Mouse (Mus musculus) CD4-positive, CD25-positive, alpha-beta regulatory T cell, adult 4 months (primary cell): ENCODE results near the gene Mks1. TPM values are rescaled to one million over a fixed set of nuclear protein-coding genes. Genes with fewer than 3 reads are reported as not detected.

ENCODE experiments used
- ATAC-seq: one replicate; pipeline ENCODE4 v1.8.0; 2017
- polyA plus RNA-seq, 2 experiments: library from polyadenylated mRNA; unstranded; fragments of 100-300 nt; shearing (Covaris generic); gene quantifications; one replicate each; pipeline ENCODE4 v1.2.1; 2017

Mks1 gene
- polyA plus RNA-seq, 2 experiments from 2014 or later: 5.1 to 9.9 TPM

GRCm38 (mm10) chr11:87879826-87880225 is 26.8 kb downstream of the Mks1 start:
- ATAC-seq: no peak

GRCm38 (mm10) chr11:87881714-87882113 is 28.7 kb downstream of the Mks1 start:
- no peak for ATAC-seq

- no peak for ATAC-seq
Measured at GRCm38 (mm10) chr11:87883493-87883892, 30.5 kb downstream of the Mks1 start.

GRCm38 (mm10) chr11:87884856-87885255 is 31.8 kb downstream of the Mks1 start:
- ATAC-seq: no peak

GRCm38 (mm10) chr11:87892168-87892567 is 39.2 kb downstream of the Mks1 start, which contains the start of gene Olfr462:
Gene Olfr462, minus strand, starts transcription at chr11:87892268.
- no peak for ATAC-seq

- ATAC-seq: no peak
Measured at GRCm38 (mm10) chr11:87897287-87897686, 44.3 kb downstream of the Mks1 start, which contains the start of gene Olfr463. Gene Olfr463, minus strand, starts transcription at chr11:87897387.

- no peak for ATAC-seq
Measured at GRCm38 (mm10) chr11:87904331-87904730, 51.3 kb downstream of the Mks1 start.

Other genes starting within 250 kb of the Mks1 start
- under 1 TPM; 0.17 to 0.19 TPM for gene Hsf5, start 236.1 kb upstream of the Mks1 start, polyA plus RNA-seq
- 10 to 100 TPM; 24.9 to 25.4 TPM for gene Rnf43, start 190.5 kb upstream of the Mks1 start, polyA plus RNA-seq
- 100 to 1,000 TPM; 346 to 405 TPM for gene Supt4a, start 115.7 kb upstream of the Mks1 start, polyA plus RNA-seq
- 1 to 10 TPM; 3.1 to 3.7 TPM for gene Tspoap1, start 92.7 kb upstream of the Mks1 start, polyA plus RNA-seq
- not detected for gene Mpo, start 59.6 kb upstream of the Mks1 start, polyA plus RNA-seq
- gene Lpo, start 24.9 kb upstream of the Mks1 start, polyA plus RNA-seq: not detected
- not detected for gene Epx, start 22.3 kb downstream of the Mks1 start, polyA plus RNA-seq
- not detected for gene Olfr462, start 39.1 kb downstream of the Mks1 start, polyA plus RNA-seq
- gene Olfr463, start 44.2 kb downstream of the Mks1 start, polyA plus RNA-seq: not detected
- not detected for gene Olfr464, start 67.8 kb downstream of the Mks1 start, polyA plus RNA-seq
- gene Dynll2, start 134.3 kb downstream of the Mks1 start, polyA plus RNA-seq: 1 to 10 TPM; 4.0 to 4.6 TPM
- 10 to 100 TPM; 23.5 to 47.7 TPM for gene Srsf1, start 194.2 kb downstream of the Mks1 start, polyA plus RNA-seq
- 10 to 100 TPM; 23.6 to 25.6 TPM for gene Vezf1, start 215.1 kb downstream of the Mks1 start, polyA plus RNA-seq
- 1 to 10 TPM; 4.1 to 9.9 TPM for gene Cuedc1, start 244.8 kb downstream of the Mks1 start, polyA plus RNA-seq